ENCODE assay signal across 29 mouse cellular contexts in the genomic region with DNA sequence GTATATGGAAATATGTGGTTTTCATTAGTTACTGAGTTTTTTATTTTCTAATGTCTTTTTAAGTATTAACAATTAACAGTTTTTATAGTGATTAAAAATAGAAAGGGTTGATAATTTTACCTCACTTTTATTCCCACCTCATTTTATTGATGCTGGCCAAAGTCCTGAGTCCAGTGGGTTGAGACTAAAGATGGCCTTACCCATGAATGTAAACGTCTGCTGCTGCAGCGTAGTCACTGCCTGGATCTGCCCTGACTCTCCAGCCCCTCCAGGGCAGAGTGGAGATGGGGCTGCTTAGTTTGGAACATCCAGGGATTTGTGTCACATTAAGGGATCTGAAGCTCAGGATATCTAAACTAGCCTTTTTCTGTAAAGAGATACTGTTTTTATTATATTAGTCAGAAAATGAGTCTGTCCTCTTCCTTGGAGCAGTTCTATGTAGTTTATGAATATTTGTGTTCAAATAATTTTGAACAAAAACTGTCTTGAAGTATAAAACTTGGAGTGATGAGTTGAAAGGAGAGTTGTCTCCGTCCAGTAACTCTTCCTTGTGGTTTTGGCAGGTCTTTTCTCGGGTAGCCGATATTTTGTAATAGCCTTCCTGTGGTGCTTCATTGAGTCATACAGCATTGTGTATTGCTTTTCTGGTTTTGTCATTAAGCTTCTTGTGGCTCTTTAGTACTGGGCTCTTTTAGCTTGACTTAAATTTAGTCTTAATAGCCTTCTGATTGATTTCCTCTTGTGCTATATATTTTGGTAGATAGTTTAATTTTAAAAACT. TPM values are rescaled to one million over a fixed set of nuclear protein-coding genes. Genes with fewer than 3 reads are reported as not detected.
DNase-seq lines count a peak whose midpoint lies in the region; ATAC-seq and TF ChIP-seq lines count a peak whose summit lies in the region.
"Had no signal": no experiment of that assay in that cellular context is flagged by ENCODE, and none has a peak within 500 bp of the region (broad histone marks: within the 10 kb centered on the region; RNA-seq: fewer than 3 reads in every experiment).

No protein-coding gene starts in this region.

- no peak overlapping the region for H3K4me3 ChIP-seq in intestine, embryonic 16.5 days (ENCODE audit: low read length)
- no peak overlapping the region for H3K4me3 ChIP-seq in intestine, embryonic 15.5 days (replicated peaks)
- no peak overlapping the region for H3K4me3 ChIP-seq in myocyte
- no peak overlapping the region for H3K4me3 ChIP-seq in kidney, embryonic 15.5 days (replicated peaks)
- H3K4me3 ChIP-seq: embryonic facial prominence, embryonic 12.5 days; gastrocnemius, adult 2 months; heart, embryonic 10.5 days; heart, embryonic 15.5 days; limb, embryonic 13.5 days; lung, embryonic 15.5 days had no signal

- intact Hi-C loops in left cerebral cortex, postnatal 25 days (cut with DNase I): no loop called here

- peaks cover 18% of the 10 kb centered on the region for H3K79me2 ChIP-seq in myocyte (ENCODE audit: control insufficient read depth, insufficient read depth)

- H3K27me3 ChIP-seq in intestine, embryonic 16.5 days (replicated peaks; ENCODE audit: control insufficient read depth, insufficient read depth, low read length): no peaks in the 10 kb centered on the region
- no peaks in the 10 kb centered on the region for H3K27me3 ChIP-seq in intestine, embryonic 15.5 days (replicated peaks)
- no peaks in the 10 kb centered on the region for H3K27me3 ChIP-seq in myocyte (ENCODE audit: control insufficient read depth, insufficient read depth, insufficient read length)
- no peaks in the 10 kb centered on the region for H3K27me3 ChIP-seq in kidney, embryonic 15.5 days
- H3K27me3 ChIP-seq: CH12.LX; embryonic facial prominence, embryonic 12.5 days; heart, embryonic 15.5 days; limb, embryonic 13.5 days; lung, embryonic 15.5 days had no signal

- H3K9ac ChIP-seq in intestine, embryonic 16.5 days (ENCODE audit: low read depth, low read length): no peak overlapping the region
- no peak overlapping the region for H3K9ac ChIP-seq in intestine, embryonic 15.5 days
- H3K9ac ChIP-seq in kidney, embryonic 15.5 days: no peak overlapping the region
- H3K9ac ChIP-seq: embryonic facial prominence, embryonic 12.5 days; heart, embryonic 15.5 days; limb, embryonic 13.5 days; lung, embryonic 15.5 days had no signal

- peak; percentile 65 for DNase-seq in NIH3T3 (ENCODE audit: low read depth)
- peak; percentile 30 for DNase-seq in fat pad, adult 2 months (ENCODE audit: extremely low read depth, low read depth, low spot score)
- DNase-seq in left cerebral cortex, postnatal 25 days (ENCODE audit: low spot score in 2 of 2): no peak
- DNase-seq: B cell, adult 2 months; cerebellum, adult 2 months; cerebellum, postnatal 14 days; embryo, embryonic 11 days; gastrocnemius, adult 2 months; heart, adult 11 months; kidney, adult 11 months; kidney, postnatal 25 days; lung, postnatal 4 days; midbrain, embryonic 14.5 days; thymus, adult 18-20 months; thymus, postnatal 36 days had no signal

- no peak overlapping the region for H3ac ChIP-seq in myocyte (ENCODE audit: control insufficient read depth, insufficient read length)

- no peak overlapping the region for H3K27ac ChIP-seq in intestine, embryonic 16.5 days (ENCODE audit: low read length)
- no peak overlapping the region for H3K27ac ChIP-seq in intestine, embryonic 15.5 days
- no peak overlapping the region for H3K27ac ChIP-seq in kidney, embryonic 15.5 days
- H3K27ac ChIP-seq: embryonic facial prominence, embryonic 12.5 days; gastrocnemius, adult 2 months; heart, embryonic 10.5 days; heart, embryonic 15.5 days; limb, embryonic 13.5 days; lung, embryonic 15.5 days; stomach, postnatal 0 days had no signal

- 0 out of 2 replicates have a peak, but pooled peaks have one; percentile 59 for ATAC-seq in intestine, embryonic 16.5 days
- no peak for ATAC-seq in intestine, embryonic 15.5 days
- ATAC-seq in monocyte, adult 5-6 weeks (replicated peaks; ENCODE audit: insufficient number of reproducible peaks, low FRiP score, low TSS enrichment, poor library complexity, severe bottlenecking): no peak
- ATAC-seq in kidney, embryonic 15.5 days (replicated peaks; ENCODE audit: low FRiP score): no peak
- ATAC-seq: forebrain, embryonic 16.5 days had no signal

- H3K4me1 ChIP-seq in intestine, embryonic 16.5 days (ENCODE audit: control insufficient read depth, insufficient read depth, low read length): no peaks in the 10 kb centered on the region
- H3K4me1 ChIP-seq in intestine, embryonic 15.5 days (replicated peaks): no peaks in the 10 kb centered on the region
- no peaks in the 10 kb centered on the region for H3K4me1 ChIP-seq in kidney, embryonic 15.5 days
- H3K4me1 ChIP-seq: embryonic facial prominence, embryonic 12.5 days; heart, embryonic 10.5 days; heart, embryonic 15.5 days; limb, embryonic 13.5 days; lung, embryonic 15.5 days had no signal

- 79% methylated on average over 5 of the region's 5 CpGs for WGBS in intestine, embryonic 16.5 days
- WGBS in intestine, embryonic 15.5 days: 72% methylated on average over 5 of the region's 5 CpGs
- 88% methylated on average over 5 of the region's 5 CpGs for WGBS in kidney, embryonic 15.5 days

- TF ChIP-seq POLR2A in myocyte (IDR thresholded peaks at IDR 0.05; ENCODE audit: insufficient read length, low read depth): no peak

- H3K9me3 ChIP-seq in intestine, embryonic 16.5 days (ENCODE audit: control insufficient read depth, low read length): no peaks in the 10 kb centered on the region
- no peaks in the 10 kb centered on the region for H3K9me3 ChIP-seq in intestine, embryonic 15.5 days
- no peaks in the 10 kb centered on the region for H3K9me3 ChIP-seq in kidney, embryonic 15.5 days (replicated peaks)
- H3K9me3 ChIP-seq: embryonic facial prominence, embryonic 12.5 days; heart, embryonic 10.5 days; heart, embryonic 15.5 days; limb, embryonic 13.5 days; lung, embryonic 15.5 days had no signal

- H3K36me3 ChIP-seq in intestine, embryonic 16.5 days (ENCODE audit: control insufficient read depth, insufficient read depth, low read length): no peaks in the 10 kb centered on the region
- H3K36me3 ChIP-seq in intestine, embryonic 15.5 days: peaks cover 4% of the 10 kb centered on the region; the same call in 1 of the 2 replicates
- peaks cover 33% of the 10 kb centered on the region for H3K36me3 ChIP-seq in myocyte (ENCODE audit: control insufficient read depth, insufficient read depth)
- H3K36me3 ChIP-seq in kidney, embryonic 15.5 days: peaks cover 39% of the 10 kb centered on the region

- H3K4me2 ChIP-seq in intestine, embryonic 16.5 days (ENCODE audit: low read depth, low read length): no peak overlapping the region
- no peak overlapping the region for H3K4me2 ChIP-seq in intestine, embryonic 15.5 days (replicated peaks)
- H3K4me2 ChIP-seq in myocyte (ENCODE audit: low read depth): peak overlapping the region; percentile 61
- H3K4me2 ChIP-seq in kidney, embryonic 15.5 days: no peak overlapping the region
- H3K4me2 ChIP-seq: embryonic facial prominence, embryonic 12.5 days; heart, embryonic 15.5 days; limb, embryonic 13.5 days; liver, embryonic 11.5 days; lung, embryonic 15.5 days had no signal

TF ChIP-seq in myocyte, 11 proteins besides CTCF, POLR2A, EP300 and RAD21:
- no peak for TF ChIP-seq SRF (IDR thresholded peaks at IDR 0.05; ENCODE audit: control insufficient read depth, insufficient read length, low read depth)
- no peak for TF ChIP-seq E2F4 (IDR thresholded peaks at IDR 0.05; ENCODE audit: insufficient read depth)
- TF ChIP-seq CEBPB (IDR thresholded peaks at IDR 0.05; ENCODE audit: insufficient read depth, poor library complexity, severe bottlenecking): peak; percentile 84
TF ChIP-seq in myocyte: peak in this region for 1.

RNA-seq across cellular contexts. Expression of gene Cop1, which starts 23.0 kb away (rescaled TPM):
- 10.1 and 10.4 TPM in 2 replicates for polyA plus RNA-seq in intestine, embryonic 16.5 days (2015; fragmentation: Nextera tagmentation; extraction: Ambion mirVana)
- polyA plus RNA-seq in intestine, embryonic 15.5 days (2015; fragmentation: Nextera tagmentation; extraction: Ambion mirVana): 55.6 and 73.0 TPM in 2 replicates
- 63.6 TPM for polyA plus RNA-seq in myocyte (2012; fragmentation: generic; extraction: Trizol)
- total RNA-seq in monocyte, adult 5-6 weeks (2017): 174 to 215 TPM (median 213 TPM) in 3 replicates
- 100 to 1,000 TPM; 173 to 186 TPM for total RNA-seq in left cerebral cortex, postnatal 25 days (2021)
- polyA plus RNA-seq in kidney, embryonic 15.5 days (2015; fragmentation: Nextera tagmentation; extraction: Ambion mirVana): 27.2 and 46.3 TPM in 2 replicates

Comparison
In these comparisons a context has a peak if more than half of its experiments do, and no peak if none do; other contexts are left out.
1. DNase-seq: peak in NIH3T3 (single experiment) and fat pad, adult 2 months (single experiment); none in left cerebral cortex, postnatal 25 days (0 of 2).